Mouse (Mus musculus) midbrain, embryonic 14.5 days (tissue): ENCODE data around the gene Sncb. TPM values are rescaled to one million over a fixed set of nuclear protein-coding genes. Genes with fewer than 3 reads are reported as not detected.

Experiments
- ATAC-seq: fragments of 200-750 bp; cut with Nextera tagmentation; 2 replicates; pipeline ENCODE4 v1.8.0; 2017; ENCODE audit warnings: moderate number of reproducible peaks, moderate library complexity; ENCODE audit not compliant: low FRiP score, low TSS enrichment
- DNase-seq: peaks from one replicate; pipeline ENCODE4 v3.0.0-alpha.2; 2015
- H3K27ac ChIP-seq: fragments of 300-500 bp; sonication (generic); replicated peaks from 2 replicates; pipeline ENCODE4 v1.5.1; 2014; ENCODE audit warnings: mild to moderate bottlenecking, low read depth, low read length, moderate library complexity
- H3K27me3 ChIP-seq: fragments of 300-500 bp; sonication (generic); 2 replicates; pipeline ENCODE4 v1.6.1; 2014; ENCODE audit warnings: low read length, control low read depth, mixed read lengths; ENCODE audit not compliant: control insufficient read depth, insufficient read depth
- H3K36me3 ChIP-seq: fragments of 300-500 bp; sonication (generic); 2 replicates; pipeline ENCODE4 v1.6.1; 2014; ENCODE audit warnings: low read length, control low read depth; ENCODE audit not compliant: control insufficient read depth, insufficient read depth
- H3K4me1 ChIP-seq: fragments of 300-500 bp; sonication (generic); 2 replicates; pipeline ENCODE4 v1.6.1; 2014; ENCODE audit warnings: mild to moderate bottlenecking, antibody characterized with exemption, low read length, control low read depth; ENCODE audit not compliant: control insufficient read depth, insufficient read depth
- H3K4me2 ChIP-seq: fragments of 300-500 bp; sonication (generic); 2 replicates; pipeline ENCODE4 v1.6.1; 2014; ENCODE audit warnings: mild to moderate bottlenecking, low read length, moderate library complexity
- H3K4me3 ChIP-seq: fragments of 300-500 bp; sonication (generic); replicated peaks from 2 replicates; pipeline ENCODE4 v1.5.1; 2014; ENCODE audit warnings: low read depth, low read length
- H3K9ac ChIP-seq: fragments of 300-500 bp; sonication (generic); replicated peaks from 2 replicates; pipeline ENCODE4 v1.6.1; 2014; ENCODE audit warnings: mild to moderate bottlenecking, low read length, moderate library complexity
- H3K9me3 ChIP-seq: fragments of 300-500 bp; sonication (generic); 2 replicates; pipeline ENCODE4 v1.6.1; 2016; ENCODE audit warnings: low read length, control low read depth, mixed read lengths; ENCODE audit not compliant: control insufficient read depth
- WGBS: fragments of 180-500 bp; shearing (Covaris S2); extraction: QIAGEN DNeasy Blood & Tissue Kit; methylation state at CpG from one replicate; pipeline ENCODE4 v1.1.7; 2014; 5-methylcytosine and 5-hydroxymethylcytosine counted together
- polyA plus RNA-seq: library from polyadenylated mRNA; unstranded; fragments of >200 nt; fragmentation: Nextera tagmentation; extraction: Ambion mirVana; gene quantifications from 2 replicates; pipeline ENCODE4 v1.2.1, GENCODE M21; 2014

Gene Sncb
- polyA plus RNA-seq, result 37.5 and 53.7 TPM in 2 replicates

DNA sequence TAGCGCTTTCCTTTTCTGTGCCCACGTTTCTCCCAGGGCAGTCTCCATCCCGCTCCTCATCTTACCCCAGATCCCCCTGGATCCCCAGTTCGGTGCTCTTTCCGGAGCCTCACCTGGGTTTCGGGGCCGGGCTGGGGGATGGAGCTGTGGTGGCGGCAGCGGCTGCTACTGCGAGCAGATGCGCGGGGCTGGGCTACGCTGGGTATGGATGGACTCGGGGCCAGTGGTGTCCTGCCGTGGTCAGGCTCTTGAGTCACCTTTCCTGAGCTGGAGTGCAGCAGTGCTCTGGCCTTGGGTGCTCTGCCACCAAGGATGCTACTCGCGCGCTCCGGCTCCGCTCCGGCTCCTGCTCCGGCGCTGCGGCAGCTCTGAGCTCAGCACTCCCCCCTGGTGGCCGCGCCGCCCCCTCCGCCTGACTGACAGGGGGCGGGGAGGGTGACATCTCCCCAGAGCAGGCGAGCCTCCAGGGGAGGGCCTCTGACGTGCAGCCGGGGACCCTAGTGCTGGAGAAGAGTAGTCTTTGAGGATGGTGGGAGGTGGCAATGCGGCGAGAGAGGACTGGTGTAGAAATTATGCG, at the start of gene Sncb:
Gene Sncb, minus strand, starts transcription at position 404 of the 577 bp plus-strand sequence.
- H3K27ac ChIP-seq, result 0 out of 2 replicates have a peak within 1 kb of the TSS, but pooled peaks have one; percentile 14
- 2% methylated on average over 35 of the region's 35 CpGs for WGBS
- H3K9me3 ChIP-seq, result no peaks in the 10 kb centered on the region
- peak; percentile 84 for ATAC-seq
- H3K4me1 ChIP-seq, result peaks cover 10% of the 10 kb centered on the region; the same call in 1 of the 2 replicates
- H3K9ac ChIP-seq, result peak within 1 kb of the TSS; percentile 61
- no peaks in the 10 kb centered on the region for H3K36me3 ChIP-seq
- peak within 1 kb of the TSS; percentile 51 for H3K4me3 ChIP-seq
- peak; percentile 90 for DNase-seq
- H3K27me3 ChIP-seq, result peaks cover 44% of the 10 kb centered on the region
- H3K4me2 ChIP-seq, result peak within 1 kb of the TSS; percentile 82

- Histone ChIP-seq H3K4me1 (peaks cover 9% of the 10 kb centered on the region; the same call in 1 of the 2 replicates), H3K27me3 (no peaks in the 10 kb centered on the region), H3K36me3 (no peaks in the 10 kb centered on the region), H3K27ac (no peak overlapping the region), H3K9ac (no peak overlapping the region), H3K4me2 (no peak overlapping the region), H3K9me3 (no peaks in the 10 kb centered on the region), H3K4me3 (no peak overlapping the region)
- ATAC-seq (no peak), DNase-seq (no peak)
- WGBS, result 87% methylated on average over 9 of the region's 9 CpGs
These were observed 47.0 kb upstream of the Sncb start for GRCm38 (mm10) chr13:54813381-54813780.

DNA sequence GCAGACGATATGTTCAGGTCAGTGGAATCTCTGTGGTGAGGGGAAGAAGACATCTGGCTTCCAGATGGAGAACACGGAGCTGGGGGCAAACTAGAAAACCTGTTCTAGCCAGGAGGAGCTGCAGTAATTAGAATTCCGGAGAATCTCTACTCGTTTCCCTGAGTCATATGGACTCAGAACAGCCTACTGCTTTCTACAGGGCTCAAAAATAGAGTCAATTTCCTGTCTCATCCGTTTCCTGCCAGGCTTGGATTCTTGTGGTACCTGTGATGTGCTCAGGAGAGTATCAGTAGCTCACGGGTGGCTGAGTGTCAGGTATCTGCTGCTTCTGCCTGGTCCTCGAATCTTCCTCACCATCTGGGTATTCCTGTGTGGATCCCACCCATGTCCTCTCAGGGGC, 45.1 kb upstream of the Sncb start:
- Histone ChIP-seq H3K27me3 (no peaks in the 10 kb centered on the region), H3K4me3 (no peak overlapping the region), H3K36me3 (no peaks in the 10 kb centered on the region), H3K9me3 (no peaks in the 10 kb centered on the region), H3K27ac (no peak overlapping the region), H3K9ac (no peak overlapping the region), H3K4me1 (0 out of 2 replicates have a peak, but pooled peaks cover 2% of the 10 kb centered on the region), H3K4me2 (no peak overlapping the region)
- ATAC-seq, result no peak
- WGBS, result 79% methylated on average over 7 of the region's 7 CpGs
- DNase-seq, result no peak

GRCm38 (mm10) chr13:54808067-54808466, 41.7 kb upstream of the Sncb start:
- H3K4me3 ChIP-seq, result no peak overlapping the region
- WGBS, result 79% methylated on average over 12 of the region's 12 CpGs
- H3K4me2 ChIP-seq, result no peak overlapping the region
- DNase-seq (no peak), ATAC-seq (no peak)
- H3K27me3 ChIP-seq, result peaks cover 5% of the 10 kb centered on the region; the same call in 1 of the 2 replicates
- H3K9me3 ChIP-seq, result no peaks in the 10 kb centered on the region
- H3K4me1 ChIP-seq, result peaks cover 9% of the 10 kb centered on the region
- no peak overlapping the region for H3K9ac ChIP-seq
- H3K36me3 ChIP-seq, result no peaks in the 10 kb centered on the region
- no peak overlapping the region for H3K27ac ChIP-seq

GRCm38 (mm10) chr13:54806434-54806976, 40.1 kb upstream of the Sncb start:
- Histone ChIP-seq H3K27ac (no peak overlapping the region), H3K9me3 (no peaks in the 10 kb centered on the region), H3K9ac (no peak overlapping the region), H3K4me1 (peaks cover 9% of the 10 kb centered on the region), H3K4me2 (no peak overlapping the region), H3K36me3 (no peaks in the 10 kb centered on the region), H3K4me3 (no peak overlapping the region), H3K27me3 (peaks cover 5% of the 10 kb centered on the region; the same call in 1 of the 2 replicates)
- 19% methylated on average over 13 of the region's 13 CpGs for WGBS
- no peak for ATAC-seq
- DNase-seq, result no peak

DNA sequence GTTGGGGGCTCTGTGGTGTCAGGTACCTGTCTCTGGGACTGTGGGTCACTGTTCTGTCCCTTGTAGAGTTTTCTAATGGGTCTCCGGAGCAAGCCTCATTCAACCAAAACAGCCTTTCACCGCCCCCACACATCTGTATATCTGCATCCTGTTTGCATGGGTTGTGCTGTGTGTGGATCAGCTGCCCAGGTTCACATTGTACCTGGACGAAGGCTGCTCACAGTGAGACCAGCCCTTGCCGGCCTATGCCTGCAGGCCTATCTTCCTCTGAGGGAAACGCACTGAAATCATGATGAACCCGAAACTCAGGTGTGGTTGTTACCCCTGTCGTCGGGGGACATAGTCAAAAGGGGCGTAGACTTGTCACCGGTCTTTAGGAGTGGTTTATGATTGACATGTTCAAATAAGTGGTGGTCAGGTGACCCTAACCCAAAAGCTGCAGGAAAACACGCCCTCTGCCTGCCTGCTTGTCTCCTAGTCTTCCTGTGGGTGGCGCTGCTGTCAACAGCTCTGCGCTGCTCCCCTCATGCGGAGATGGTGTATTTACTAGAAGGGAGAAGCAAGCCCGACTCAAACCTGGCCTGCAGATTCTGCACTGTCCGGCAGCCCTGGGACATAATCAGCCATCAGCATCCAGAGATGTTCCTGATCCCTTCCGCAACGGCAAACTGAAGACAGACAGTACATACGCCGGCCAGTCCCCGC, 38.9 kb upstream of the Sncb start:
- H3K36me3 ChIP-seq, result no peaks in the 10 kb centered on the region
- 43% methylated on average over 21 of the region's 21 CpGs for WGBS
- ATAC-seq, result no peak; the same call in 1 of the 2 replicates
- peaks cover 9% of the 10 kb centered on the region for H3K4me1 ChIP-seq
- no peak overlapping the region for H3K9ac ChIP-seq
- H3K9me3 ChIP-seq, result no peaks in the 10 kb centered on the region
- no peak overlapping the region for H3K4me2 ChIP-seq
- DNase-seq, result peak; percentile 75
- H3K27me3 ChIP-seq, result peaks cover 5% of the 10 kb centered on the region; the same call in 1 of the 2 replicates
- no peak overlapping the region for H3K27ac ChIP-seq
- no peak overlapping the region for H3K4me3 ChIP-seq

DNA sequence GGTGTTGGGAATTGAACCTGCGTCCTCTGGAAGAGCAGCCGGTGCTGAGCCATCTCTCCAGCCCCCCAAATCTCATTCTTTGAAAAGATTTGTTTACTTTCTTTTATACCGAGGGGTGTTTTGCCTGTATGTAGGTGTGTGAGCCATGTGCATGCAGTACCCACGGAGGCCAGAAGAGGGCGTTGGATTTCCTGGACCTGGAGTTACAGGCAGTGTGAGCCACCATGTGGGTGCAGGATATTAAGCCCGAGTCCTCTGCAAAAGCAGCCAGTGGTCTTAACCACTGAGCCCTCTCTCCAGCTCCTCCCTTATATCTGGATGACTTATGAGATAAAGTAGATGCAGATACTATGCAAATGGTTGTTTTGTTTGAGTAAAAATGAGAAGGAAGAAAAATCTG, 36.6 kb upstream of the Sncb start:
- Histone ChIP-seq H3K9me3 (no peaks in the 10 kb centered on the region), H3K27me3 (peaks cover 5% of the 10 kb centered on the region; the same call in 1 of the 2 replicates), H3K4me1 (peaks cover 9% of the 10 kb centered on the region), H3K4me3 (no peak overlapping the region), H3K4me2 (no peak overlapping the region), H3K9ac (no peak overlapping the region), H3K36me3 (no peaks in the 10 kb centered on the region), H3K27ac (no peak overlapping the region)
- ATAC-seq, result no peak
- 87% methylated on average over 6 of the region's 6 CpGs for WGBS
- no peak for DNase-seq

DNA sequence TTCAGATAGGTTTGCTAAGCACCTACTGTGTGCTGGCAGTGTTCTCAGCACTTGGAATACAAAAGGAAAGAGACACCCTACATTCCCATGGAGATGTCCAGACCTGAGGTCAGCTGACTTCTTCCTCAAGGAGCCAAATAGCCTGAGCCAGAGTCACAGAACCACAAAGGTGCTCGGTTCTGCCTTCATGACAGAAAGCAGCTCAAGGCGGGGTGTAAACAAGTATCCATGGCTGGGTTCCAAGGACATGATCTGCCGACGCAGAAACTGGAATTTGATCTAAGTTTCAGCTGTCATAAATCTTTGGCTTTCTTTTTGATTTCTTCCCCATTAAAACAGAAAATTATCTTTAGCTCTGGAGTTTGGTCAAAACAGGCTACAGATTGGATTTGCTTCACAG, 33.8 kb upstream of the Sncb start:
- Histone ChIP-seq H3K36me3 (no peaks in the 10 kb centered on the region), H3K27me3 (peaks cover 2% of the 10 kb centered on the region; the same call in 1 of the 2 replicates), H3K9ac (no peak overlapping the region), H3K9me3 (no peaks in the 10 kb centered on the region), H3K27ac (no peak overlapping the region), H3K4me3 (no peak overlapping the region), H3K4me2 (no peak overlapping the region), H3K4me1 (no peaks in the 10 kb centered on the region)
- ATAC-seq, result no peak
- DNase-seq, result no peak
- WGBS, result 83% methylated on average over 4 of the region's 4 CpGs
